Mouse (Mus musculus) natural killer cell, adult 2 months (primary cell): ENCODE measurements around the gene Vmn1r32.

Experiments
- DNase-seq, 2 experiments: peaks; one replicate each; pipeline ENCODE4 v3.0.0; 2022; ENCODE audit warnings: low spot score in 2 of 2

The Vmn1r32 gene

GRCm38 (mm10) chr6:66559996-66560395, at the start of gene Vmn1r32:
Gene Vmn1r32 (minus strand): TSS chr6:66560096.
- DNase-seq: no peak

GRCm38 (mm10) chr6:66595804-66596203, 35.9 kb upstream of the Vmn1r32 start:
- peak in 1 of 2 experiments; percentile 10 for DNase-seq

DNA sequence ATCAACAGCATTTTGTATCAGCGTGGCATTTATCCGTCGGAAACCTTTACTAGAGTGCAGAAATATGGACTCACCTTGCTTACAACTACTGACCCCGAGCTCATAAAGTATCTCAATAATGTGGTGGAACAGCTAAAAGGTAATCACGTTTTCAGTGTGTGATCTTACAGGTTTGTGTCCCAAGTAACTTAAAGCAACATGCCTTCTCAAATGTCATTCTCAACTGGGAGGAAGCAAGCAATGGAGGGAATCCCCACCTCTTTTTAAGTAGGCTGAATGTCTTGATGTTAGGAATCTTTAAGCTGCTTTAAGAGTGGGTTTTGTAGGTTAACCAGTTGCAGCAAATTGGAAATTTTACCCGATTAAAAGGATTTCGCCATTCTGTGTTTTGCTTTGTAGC, 23.9 kb downstream of the Vmn1r32 start:
- no peak for DNase-seq

DNA sequence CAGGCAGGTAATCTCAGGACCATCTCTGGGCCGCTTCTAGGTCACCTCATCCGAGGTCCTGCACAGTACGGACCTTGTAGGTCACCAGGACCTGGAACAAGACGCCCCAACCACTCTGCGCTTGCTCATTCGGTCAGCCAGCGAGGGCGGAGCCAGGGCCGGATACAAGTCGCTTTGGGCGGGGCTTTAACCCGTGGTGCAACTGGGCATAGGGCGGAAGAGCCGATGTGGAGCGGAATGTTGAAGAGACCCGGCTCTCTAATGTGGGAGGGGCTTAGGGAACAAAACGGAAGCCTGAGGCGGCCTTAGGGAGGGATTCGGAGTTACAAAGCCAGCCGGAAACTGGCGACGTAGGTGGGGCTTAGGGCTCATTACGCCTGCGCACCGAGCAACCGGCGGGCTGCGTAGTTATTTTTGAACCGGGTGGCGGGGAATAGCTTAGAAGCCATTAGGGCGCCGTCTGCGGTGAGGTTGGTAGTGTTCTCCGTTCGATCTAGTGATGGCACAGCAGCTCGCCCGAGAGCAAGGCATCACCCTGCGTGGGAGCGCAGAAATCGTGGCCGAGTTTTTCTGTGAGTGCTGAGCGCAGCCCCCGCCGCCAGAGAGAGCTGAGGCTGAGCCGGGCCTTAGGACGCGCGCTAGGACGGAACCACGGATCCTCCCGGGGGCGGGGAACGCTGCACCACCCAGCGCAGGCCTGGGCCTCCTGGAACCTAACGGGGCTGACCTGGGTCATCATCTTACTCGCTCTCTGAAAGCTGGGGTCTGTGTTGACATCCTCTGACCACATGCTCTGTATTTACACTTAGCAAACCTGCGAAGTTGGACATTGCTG, 24.7 kb downstream of the Vmn1r32 start, which contains the start of gene Mad2l1:
Gene Mad2l1, plus strand, starts transcription at position 363 of the 835 bp plus-strand sequence.
- peak; percentile 97 for DNase-seq

DNA sequence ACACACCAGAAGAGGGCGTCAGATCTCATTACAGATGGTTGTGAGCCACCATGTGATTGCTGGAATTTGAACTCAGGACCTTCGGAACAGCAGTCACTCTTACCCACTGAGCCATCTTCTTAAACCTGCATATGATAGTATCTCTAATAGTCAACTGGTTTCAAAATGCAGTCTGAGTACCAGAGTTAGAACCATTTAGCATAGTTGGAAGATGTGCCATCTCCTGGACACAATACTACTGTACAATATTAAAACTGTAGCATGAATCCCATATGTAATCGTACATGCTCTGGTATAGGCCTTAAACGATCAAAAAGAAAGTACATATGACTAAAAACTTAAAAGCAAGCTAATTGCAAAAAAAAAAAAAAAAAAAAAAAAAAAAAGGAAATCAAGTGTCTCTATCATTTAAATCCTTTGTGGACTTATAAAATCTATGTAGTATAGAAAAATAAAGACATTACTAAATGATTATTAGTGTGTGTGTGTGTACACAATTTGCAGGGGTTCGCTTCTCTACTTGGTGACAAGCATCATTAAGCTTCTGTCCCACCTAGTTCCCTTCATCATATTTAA, 25.4 kb downstream of the Vmn1r32 start:
- DNase-seq: no peak

GRCm38 (mm10) chr6:66533241-66533640, 26.7 kb downstream of the Vmn1r32 start:
- DNase-seq: peak; percentile 24 to 30

- no peak for DNase-seq
Observed at GRCm38 (mm10) chr6:66528386-66528785, 31.5 kb downstream of the Vmn1r32 start.

- no peak for DNase-seq
Observed at GRCm38 (mm10) chr6:66516368-66516767, 43.5 kb downstream of the Vmn1r32 start.
